Mouse (Mus musculus) Muller cell, postnatal 12 days (primary cell): Measurements from ENCODE around the gene Trmt10b.

Source experiments
- DNase-seq: peaks from one replicate; pipeline ENCODE4 v3.0.0-alpha.2; 2015; ENCODE audit errors: inconsistent ontology term

Gene Trmt10b

DNA sequence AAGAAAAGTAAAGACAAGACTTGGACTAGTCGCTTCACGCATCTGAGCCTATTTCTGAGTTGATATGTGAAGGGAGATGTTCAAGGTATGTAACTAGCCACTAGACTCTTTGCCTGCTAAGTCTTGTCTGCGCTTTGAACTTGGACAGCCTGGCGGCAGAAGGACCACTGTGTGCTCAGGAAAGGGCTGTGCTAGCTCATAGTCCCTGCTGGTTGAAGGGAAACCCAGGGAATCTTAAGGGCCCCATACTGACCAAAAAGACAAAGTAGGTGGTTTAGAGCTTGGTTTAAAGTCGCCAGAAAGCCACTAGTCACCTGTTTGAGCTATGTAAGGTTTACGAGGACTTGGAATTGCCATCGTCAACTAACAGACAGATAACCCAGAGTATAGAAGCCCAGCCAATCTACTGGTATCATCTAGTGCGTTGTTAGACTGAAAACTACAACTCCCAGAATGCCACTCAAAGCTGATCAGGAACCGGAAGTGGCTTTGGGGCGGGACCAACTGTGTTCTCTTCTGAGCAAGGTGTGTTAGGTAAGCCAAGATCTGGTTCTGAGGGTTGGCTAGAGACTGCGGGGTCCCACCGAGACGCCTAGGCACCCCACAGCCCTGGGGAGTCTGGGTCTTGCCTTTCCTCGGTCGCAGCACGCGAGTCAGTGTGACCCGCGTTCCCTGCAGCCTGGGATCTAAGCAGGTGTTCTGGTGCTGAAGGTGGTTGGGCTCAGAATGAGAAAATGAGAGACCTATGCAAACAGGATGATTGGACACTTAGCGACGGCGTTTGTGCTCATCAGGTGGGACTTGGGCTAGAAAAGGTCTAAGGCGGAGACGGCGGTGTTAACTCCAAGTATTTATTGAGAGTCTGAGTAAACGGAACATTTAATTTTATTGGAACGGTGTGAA is at the start of gene Trmt10b:
Trmt10b (plus strand) TSS at position 466 of the 903 bp plus-strand sequence.
- DNase-seq: peak; percentile 69

DNA sequence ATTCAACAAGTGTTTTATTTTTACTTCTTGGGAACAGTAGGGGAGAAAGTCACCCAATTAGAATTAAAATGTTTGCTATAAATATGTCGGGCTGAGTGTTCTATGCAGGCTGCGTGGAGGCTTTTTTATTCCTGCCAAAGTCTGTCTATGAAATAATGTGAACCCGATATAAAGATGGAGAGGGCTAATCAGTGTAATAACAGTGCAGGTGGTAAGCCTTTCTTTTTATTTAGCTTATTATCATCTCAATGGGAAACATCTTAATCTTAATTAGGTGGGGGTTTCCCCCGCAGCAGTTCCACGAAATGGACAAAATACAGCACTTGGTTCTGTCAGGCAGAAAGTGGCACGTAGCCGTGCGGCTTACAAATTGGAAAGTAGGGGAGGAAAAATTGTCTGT is 45.7 kb upstream of the Trmt10b start:
- no peak for DNase-seq

DNA sequence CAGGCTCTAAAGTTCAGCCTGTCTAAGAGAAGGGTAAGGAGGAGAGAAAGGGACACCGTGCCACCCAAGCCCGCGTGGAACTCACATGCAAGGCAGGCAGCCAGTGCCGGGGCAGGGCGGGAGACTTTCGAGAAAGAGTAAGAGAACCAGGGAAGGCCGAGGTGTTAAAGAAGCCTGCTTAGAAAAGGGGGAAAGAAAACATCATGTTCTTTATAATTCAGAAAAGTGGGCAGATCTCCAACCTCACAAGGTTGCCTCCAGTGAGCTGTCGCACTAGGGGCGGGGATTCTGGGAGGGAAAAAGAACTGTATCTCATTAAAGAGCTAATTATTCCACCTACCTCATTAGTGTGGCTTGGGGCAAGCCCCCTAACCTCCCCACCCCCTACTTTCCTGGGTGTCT is 44.1 kb upstream of the Trmt10b start:
- DNase-seq: peak; percentile 42

DNA sequence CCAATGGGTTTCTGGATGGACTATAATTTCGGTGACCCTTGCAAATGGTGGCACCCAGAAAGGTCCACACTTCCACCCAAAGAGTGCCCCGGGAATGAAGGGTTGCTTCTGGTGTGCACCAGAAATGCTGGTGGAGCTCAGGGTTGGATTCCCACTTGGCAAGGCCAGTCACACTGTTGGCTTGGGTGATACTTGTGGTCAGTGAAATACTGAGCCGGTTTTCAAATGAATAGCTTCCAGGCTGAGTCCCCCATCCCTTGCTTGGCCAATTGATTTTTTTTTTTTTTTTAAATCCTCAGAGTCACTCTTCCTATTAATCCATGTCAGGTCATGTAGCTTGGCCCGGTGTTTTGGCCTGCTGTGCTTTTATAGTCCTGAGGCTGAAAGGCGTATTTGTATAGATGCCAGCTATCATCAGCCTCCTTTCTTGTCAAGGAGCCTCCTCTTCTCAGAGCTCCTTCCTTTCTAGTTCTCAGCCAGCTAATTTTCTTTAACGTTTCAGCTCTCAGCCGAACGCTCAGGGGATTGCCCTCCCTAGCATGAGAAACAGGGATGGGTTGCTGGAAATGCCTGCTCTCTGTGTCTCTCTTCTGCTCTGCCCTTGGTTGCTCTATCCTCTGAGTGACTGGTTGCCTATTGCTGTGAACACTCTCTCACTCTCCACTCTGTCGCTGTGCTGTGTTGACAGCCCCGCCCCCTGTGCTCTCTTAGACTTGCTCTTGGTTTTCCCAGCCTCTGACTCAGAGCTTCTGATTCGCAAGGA is 42.9 kb upstream of the Trmt10b start:
- DNase-seq: peak; percentile 73

DNA sequence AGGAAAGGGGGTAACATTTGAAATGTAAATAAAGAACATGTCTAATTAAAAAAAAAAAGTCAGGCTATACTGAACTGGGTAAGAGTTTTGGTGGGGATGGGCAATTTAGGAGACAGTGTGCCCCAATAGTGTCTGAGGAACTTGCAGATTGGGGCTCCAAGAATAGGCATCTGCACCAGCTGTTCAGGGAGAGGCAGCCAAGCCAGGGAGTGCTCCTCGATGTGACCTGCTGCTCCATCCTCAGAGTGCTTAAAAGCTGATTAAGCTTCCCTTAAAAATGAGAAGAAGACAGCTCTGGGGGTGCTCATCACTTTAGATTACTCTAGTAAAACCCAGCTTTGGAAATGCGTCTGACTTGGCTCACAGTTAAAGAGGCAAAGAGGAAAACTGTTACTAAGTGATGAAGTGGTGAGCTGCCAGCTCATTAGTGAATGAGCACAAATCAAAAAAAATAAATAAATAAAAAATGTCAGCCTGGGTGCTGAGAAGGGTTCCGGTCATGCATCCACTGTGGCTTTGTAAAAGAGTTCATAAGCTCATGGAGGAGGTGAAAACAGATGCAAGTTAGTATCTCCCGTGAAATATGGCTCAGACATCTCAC is 37.6 kb upstream of the Trmt10b start:
- DNase-seq: peak; percentile 37

DNA sequence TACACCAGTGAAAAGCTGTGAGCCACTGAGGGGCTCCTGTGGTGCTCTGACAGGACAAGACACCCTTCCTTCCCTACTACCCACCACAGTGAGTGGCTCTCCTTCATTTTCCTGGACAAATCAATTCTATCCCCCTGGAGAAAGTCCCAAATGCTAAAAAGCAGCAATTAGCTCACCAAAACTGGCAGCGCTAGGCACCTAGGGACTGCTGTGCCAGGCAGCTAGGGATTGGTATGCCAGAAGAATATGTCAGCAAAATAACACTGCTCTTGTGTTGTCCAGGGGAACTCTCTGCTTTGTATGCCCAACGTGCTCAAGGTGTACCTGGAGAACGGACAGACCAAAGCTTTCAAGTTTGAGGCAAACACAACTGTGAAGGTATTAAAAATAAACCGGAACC is 35.4 kb upstream of the Trmt10b start:
- DNase-seq: no peak

DNA sequence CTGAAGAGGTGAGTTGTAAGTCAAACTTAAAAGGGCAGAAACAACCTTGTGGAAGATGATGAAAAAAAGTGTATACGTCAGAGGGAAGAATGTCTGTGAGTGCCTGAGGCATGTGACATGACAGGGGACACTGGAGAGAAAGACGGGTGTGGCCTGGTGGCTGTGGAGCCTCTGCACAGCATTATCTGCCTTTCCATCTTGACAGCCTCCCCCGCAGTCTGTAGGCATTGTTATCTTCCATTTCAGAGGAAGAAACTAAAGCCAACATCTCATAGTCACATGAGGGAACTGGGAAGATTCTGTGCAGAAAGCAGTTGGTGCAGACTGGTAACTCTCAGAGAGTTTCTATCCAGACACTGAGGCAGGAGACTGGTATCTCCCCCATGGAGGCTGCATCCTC is 29.0 kb upstream of the Trmt10b start:
- DNase-seq: no peak

DNA sequence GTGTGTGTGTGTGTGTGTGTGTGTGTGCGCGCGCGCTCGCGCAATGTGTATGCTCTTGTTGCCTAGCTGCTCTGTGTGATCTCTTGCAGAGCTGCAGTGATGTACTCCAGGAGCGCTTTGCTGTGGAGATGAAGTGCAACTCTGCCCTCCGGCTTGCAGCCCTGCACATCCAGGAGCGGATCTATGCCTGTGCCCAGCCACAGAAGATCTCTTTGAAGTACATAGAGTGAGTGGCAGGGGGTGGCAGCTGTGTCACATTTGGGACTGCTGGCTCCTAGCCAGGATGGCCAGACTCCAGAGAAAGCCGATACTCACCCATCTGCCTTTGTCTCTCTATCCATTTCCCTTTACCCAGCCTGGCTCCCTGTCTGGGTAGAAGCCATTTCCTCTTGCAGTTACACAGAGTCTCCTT is 25.9 kb upstream of the Trmt10b start:
- DNase-seq: peak; percentile 33

DNA sequence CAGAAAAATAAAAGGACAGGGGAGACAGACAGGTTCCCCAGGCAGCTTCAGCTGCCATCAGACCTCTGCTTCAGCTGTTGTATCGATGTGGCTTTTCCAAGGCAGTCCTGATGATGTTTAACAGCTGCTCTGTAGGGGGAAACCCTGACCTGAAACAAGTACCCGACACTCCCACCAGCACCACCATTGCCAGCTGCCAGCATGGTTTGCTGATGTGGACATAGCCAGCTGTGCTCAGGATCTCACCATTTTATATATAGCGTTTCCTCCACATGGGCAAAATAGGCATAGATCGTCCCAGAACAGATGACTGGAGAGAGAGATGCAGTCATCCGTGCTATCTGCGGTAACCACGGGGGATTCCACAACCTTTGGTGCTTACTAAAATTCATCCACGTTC is 21.2 kb upstream of the Trmt10b start:
- no peak for DNase-seq

DNA sequence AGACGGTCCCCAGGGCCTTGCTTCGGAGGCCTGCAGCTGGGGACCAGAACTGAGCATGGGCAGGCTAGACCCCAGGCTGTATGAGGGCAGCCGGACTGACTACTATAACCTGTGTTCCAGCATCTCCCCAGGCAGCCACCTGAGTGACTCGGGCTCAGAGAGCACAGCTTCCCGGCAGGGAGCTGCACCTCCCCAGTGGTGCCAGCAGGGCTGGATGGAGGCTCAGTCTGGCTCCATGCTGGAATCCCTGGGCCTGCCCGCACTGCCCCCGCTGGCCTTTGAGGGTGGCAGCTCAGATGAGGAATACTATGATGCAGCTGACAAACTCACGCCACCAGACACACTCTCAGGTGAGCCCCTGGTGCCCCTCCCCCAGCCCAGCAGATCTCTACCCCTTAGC is 17.6 kb upstream of the Trmt10b start:
- peak; percentile 22 for DNase-seq

DNA sequence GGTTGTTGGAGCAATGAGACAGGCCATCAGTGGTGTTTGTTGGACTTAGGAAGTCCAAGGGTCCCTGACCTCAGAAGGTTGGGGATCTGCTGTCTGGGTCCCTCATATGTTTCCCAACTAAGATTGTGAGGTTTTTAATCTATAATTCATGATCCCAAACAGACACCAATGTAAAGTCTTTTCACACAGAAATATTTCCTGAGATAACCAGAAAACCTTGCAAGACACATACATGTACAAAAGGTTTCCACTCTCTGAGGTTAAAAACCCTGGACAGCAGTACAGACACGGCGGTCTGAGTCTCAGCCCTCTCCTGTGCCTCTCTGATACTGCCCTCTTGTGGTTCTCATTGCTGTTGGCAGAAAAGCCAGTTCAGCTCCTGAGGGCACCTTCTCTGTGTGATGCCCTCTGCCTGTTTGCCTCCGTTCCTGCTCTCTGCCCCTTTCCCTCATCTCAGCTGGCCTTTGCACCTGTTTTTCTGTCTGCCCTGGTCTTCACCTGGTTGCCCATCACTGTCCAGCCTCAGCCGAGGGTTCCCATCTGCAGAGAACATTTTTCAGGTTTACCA is 16.9 kb upstream of the Trmt10b start:
- DNase-seq: peak; percentile 55

DNA sequence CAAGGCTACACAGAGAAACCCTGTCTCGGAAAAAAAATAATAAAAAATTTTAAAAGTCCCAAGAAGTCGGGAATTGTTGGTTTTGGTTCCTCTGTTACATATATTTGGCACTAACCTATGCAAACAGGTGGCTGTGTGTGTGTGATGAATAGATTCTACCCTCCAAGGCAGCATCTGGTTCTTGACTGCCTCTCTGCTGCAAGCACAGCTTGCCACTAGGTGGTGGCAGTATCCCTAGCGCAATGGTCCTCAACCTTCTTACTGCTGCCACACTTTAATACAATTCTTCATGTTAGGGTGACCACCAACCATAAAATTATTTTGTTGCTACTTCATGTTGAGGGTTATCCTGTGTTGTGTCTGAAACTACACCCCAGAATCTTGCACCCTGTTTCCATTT is 10.6 kb upstream of the Trmt10b start:
- no peak for DNase-seq

DNA sequence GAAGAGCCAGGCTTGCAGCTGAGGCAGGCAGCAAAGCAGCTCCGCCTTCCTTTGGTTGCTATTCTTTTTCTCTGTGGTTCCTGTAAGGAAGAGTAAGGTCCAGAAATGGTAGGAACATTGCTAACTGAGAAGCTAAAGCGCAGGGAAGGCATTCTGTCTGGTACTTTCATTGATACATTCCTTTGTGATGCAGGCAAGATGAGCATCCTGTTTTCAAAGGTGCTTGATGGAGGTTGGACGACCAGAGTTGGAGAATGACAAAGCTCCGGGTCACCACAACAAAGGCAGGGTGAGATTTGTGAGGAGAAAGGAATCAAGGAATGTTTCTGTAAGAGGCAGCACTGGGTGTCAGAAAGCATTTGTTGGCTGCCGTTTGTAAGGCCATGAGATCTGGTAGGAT is 9.0 kb upstream of the Trmt10b start:
- no peak for DNase-seq

DNA sequence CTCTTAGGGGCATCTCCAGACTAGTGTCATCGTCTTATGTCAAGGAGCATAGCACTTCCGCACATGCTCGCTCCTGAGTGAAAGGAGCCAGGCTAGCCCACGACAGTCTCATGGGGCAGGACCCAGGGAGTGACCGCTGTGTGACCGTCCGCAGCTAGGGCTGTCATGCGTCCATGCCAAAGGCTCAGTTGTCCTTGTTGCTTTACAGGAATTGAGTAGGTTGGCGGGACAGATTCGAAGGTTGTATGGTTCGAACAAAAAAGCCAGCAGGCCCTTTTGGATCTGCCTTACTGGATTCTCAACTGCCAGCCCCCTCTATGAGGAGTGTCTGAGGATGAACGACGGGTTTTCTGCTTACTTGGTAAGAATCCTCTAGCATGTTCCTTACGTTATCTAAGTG is 8.6 kb downstream of the Trmt10b start:
- DNase-seq: no peak

DNA sequence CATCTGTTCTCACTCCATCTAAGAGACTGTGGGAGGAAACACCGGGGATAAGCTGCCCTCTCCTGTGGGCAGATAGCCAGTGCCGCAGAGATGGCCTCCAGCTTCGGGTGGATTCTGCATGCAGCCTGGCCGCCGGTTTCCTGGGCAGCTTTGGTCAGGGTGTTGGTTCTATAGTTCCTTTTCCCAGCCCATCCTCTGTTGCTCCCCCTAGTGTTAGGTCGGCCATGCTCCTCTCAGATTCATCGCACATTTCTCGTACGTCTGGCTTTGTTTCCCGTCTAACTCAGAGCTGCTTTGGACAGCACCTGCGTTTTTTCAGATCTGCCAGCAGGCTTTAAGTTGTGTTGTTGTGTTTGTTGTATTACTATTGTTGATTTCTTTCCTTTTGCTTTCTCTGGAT is 11.1 kb downstream of the Trmt10b start:
- DNase-seq: peak; percentile 5

DNA sequence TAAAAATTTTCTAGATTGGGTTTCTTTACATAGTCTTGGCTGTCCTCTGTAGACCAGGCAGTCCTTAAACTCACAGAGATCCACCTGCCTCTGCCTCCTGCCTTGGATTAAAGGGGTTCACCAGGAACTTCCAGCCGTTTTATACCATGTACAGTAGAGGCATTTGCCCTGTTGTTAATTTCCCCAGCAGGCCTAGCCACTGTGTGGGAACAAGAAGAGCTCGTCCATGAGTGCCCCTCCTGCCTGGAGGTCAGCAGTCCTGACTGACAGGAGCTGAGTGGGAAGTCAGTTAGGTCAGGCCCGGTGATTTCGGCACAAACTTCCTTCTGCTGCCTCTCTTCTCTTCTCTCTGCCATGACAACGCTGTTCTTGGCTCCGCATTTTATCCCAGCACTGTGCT is 11.7 kb downstream of the Trmt10b start:
- DNase-seq: no peak

DNA sequence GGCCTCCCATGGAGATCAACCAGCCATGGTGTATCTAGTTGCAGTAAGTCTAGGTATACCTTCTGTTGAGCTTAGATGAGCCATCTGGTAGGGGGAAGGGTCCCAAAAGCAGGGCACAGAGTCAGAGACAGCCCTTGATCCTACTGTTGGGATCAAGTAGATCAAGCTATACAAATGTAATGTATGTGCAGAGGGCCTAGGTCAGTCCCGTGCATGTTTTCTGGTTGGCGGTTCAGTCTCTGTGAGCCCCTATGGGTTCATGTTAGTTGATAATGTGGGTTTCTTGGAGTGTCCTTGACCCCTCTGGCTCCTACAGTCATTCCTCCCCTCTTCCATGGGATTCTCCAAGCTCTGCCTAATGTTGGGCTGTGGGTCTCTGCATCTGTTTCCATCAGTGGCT is 14.1 kb downstream of the Trmt10b start:
- no peak for DNase-seq

DNA sequence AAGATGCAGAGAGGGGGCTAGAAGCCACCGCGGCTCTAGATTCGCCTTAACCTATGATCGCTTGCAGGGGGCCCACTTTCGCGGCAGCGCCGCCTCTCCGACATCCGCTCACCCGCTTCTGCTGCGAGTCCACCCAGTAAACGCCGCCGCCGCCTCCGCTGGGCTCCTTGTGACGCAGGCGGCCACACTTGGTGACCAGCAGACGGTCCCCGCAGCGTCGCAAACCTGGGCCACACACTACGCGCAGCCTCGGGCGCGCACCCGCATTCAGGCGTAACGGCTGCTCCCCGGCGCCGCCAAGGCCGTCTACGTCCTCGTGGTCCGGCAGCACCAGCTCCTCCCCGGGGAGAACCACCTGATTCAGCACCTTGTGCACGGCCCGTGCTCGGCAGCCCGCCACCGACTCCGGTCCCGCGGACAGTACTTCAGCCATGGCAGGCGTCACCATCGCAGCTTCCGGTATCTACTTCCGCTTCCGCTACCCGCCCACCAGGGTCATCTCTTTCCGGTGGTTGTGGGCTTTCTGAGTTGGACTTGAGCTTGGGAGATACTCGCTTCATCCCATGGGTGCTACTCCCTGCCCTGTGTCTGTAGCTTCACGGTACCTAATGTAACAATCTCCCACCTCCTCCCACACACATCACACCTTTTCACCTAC is 23.4 kb downstream of the Trmt10b start:
- peak; percentile 85 for DNase-seq

DNA sequence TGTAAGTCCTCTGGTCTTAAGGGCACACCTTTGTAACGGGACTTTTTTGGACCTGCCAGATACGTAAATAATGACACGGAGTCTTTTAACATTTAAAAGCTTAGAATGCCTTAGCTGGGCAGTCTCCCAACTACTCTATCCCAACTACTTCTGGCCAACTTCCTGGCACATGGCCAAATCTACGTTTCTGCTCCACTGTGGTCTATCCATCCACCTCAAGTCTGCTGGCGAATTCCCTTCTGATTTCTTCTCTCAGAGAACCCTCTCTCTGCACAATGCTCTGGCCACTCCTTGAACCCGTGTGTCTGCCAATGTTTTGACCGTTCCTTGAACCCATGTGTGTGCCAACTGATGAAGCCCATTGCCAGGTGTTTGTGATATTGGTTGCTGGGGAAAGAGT is 34.2 kb downstream of the Trmt10b start:
- no peak for DNase-seq

DNA sequence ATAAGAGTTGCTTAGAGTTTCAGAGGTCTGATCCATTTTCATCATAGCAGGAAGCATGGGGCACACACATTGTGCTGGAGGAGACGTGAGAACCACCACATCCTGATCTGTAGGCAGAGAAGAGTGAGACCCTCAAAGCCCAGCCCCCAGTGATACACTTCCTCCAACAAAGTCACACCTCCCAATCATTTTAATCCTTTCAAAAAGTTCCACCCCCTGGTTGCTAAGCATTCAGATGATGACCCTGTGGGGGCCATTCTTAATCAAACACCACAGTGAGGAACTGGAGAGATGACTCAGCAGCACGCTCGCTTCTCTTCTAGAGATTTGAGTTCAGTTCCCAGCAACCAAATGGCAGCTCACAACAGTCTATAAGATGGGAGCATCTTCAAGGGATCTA is 35.5 kb downstream of the Trmt10b start:
- DNase-seq: no peak

DNA sequence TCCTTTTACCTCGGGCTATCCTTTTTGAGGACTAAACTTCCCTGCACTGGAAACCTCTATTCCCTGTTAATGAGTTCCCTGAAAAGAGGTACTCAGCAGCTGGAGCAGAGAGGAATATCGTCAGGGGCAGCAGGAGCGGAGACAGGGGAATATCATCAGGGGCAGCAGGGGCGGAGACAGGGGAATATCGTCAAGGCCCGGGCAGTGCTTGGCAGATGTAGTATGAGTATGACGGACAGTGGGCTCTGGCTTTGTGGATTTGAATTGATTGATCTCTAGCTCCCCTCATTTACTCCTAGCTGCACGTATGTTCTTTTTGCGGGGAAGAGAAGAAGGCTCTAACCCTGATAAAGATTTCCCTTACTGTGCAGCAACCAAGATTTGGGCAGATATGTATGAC is 44.3 kb downstream of the Trmt10b start:
- DNase-seq: no peak
